Mouse (Mus musculus) cerebellum, postnatal 10 days (tissue): ENCODE measurements at regions not wholly inside any gene's neighbourhood (a gene's known extent, or its start where the extent isn't known, plus 50 kb on each side); places are given as distances from the start of the nearest gene placed in this dataset.
"Not testable (repeated sequence)": the region's sequence is repeated elsewhere in the genome, so short reads cannot be mapped to it uniquely, and the experiment has no call there.

Experiments used
- DNase-seq, 2 experiments: peaks; one replicate each; pipeline ENCODE4 v3.0.0; 2021; ENCODE audit warnings: mixed read lengths in 2 of 2

DNA sequence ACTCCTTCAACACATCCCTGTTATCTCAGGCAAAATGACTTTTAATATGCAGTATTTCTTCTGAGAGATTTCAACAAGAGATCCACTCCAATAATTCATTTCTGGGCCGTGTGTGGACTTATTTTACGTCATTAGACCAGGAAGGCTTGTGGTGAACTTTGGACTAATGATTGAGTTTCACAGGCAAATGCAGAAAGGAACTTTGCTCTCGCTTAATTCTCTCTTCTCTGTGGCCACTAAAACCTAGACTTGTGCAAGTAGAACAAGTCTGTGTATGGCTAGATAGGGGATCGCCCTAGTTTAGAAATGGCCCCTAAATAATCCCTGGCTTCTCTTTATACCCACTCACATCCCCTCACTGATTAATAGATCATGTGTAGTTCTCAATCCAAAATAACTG is 50.6 kb upstream of the Ppp1r12a start:
- DNase-seq = no peak

GRCm38 (mm10) chr10:108110891-108111290 is 51.1 kb upstream of the Ppp1r12a start:
- DNase-seq = no peak

GRCm38 (mm10) chr10:108110197-108110596 is 51.8 kb upstream of the Ppp1r12a start:
- DNase-seq = no peak

GRCm38 (mm10) chr10:108108500-108108899 is 53.5 kb upstream of the Ppp1r12a start:
- not testable (repeated sequence) for DNase-seq

GRCm38 (mm10) chr10:108101521-108101920 is 60.5 kb upstream of the Ppp1r12a start:
- no peak for DNase-seq

DNA sequence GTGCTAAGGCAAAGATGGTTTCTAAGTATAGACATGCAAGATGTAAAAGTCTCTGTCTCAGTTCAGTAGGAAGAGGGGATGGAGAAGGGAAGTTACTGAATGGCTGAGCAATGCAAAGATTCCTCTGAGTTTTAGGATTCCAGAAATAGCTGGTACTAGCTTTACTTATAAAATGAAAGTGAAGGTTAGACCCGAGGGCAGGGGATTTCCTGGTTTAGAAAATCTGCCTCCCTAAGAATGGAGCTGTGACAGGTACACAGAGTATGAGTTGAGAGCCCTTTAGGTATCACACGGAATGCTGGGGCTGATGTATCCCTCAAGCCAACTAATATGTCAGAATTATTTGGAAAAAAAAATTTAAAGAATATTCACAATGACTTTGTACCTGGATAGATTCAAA is 69.0 kb upstream of the Ppp1r12a start:
- no peak for DNase-seq

GRCm38 (mm10) chr10:108089375-108089981 is 72.5 kb upstream of the Ppp1r12a start:
- peak; percentile 29 to 46 for DNase-seq

DNA sequence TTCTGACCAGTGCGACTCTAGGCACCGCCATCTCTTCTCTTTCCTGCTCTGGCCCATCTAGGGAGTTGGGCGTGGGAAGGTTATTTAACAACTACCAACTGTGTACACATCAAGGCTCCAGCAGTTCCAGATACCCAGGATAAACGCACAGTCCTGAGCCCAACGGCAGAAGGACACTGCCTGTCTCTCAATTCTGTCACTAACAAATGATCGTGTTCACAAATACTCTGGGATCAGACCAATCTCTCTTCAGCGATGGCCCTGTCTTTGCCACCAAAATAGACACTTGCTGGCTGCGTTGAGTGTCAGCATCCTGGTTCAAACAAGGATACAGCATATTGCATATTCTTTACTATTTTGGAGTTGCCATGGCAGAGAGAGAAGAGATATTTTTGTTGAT is 73.1 kb upstream of the Ppp1r12a start:
- DNase-seq = no peak

GRCm38 (mm10) chr10:108088209-108088608 is 73.8 kb upstream of the Ppp1r12a start:
- DNase-seq = no peak

DNA sequence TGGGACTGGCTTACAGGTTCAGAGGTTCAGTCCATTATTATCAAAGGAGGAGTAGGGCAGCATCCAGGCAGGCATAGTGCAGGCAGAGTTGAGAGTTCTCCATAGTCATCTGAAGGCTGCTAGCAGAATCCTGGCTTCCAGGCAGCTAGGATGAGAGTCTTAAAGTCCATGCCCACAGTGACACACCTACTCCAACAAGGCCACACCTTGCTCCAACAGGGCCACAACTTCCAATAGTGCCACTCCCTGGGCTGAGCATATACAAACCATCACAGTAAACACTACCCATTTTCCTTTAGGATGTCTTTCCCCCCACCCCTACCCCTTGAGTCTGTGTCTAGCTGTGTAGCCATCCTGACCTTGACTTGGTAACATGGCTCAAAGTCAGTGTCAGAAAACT is 78.8 kb upstream of the Ppp1r12a start:
- DNase-seq = no peak

DNA sequence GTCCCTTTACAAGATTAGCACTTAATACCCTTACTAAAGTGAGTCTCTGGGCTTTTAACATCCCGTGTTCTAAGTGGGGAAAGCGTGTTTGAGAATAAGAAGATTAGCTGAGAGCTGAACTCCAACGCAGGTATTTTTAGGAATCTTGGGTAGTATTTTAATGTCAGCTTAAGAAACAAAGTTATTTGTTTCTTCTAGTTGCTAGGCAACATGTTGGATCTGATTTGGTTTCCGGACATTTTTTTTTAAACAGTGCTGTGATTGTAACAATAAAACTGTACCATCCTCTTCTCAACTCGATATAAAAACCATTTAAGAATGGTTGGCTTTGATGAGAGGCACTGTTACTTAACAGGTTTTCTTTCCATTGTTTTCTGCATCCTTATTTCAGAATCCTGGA is 86.8 kb upstream of the Ppp1r12a start:
- no peak for DNase-seq

DNA sequence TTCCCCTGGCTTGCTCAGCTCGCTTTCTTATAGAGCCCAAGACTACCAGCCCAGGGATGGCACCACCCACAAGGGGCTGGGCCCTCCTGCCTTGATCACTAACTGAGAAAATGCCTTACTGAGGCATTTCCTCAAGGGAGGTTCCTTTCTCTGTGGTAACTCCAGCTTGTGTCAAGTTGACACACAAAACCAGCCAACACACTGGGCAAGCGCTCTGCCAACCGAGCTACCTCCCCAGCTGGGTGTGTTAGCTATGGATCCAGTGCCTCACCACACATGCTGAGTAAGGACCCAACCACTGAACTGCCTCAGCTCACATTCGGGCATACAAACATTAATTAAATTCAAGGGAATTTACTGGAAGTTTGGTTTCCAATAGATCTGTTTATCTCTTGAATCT is 88.2 kb upstream of the Ppp1r12a start:
- DNase-seq = no peak

GRCm38 (mm10) chr10:108072211-108072610 is 89.8 kb upstream of the Ppp1r12a start:
- DNase-seq = no peak

DNA sequence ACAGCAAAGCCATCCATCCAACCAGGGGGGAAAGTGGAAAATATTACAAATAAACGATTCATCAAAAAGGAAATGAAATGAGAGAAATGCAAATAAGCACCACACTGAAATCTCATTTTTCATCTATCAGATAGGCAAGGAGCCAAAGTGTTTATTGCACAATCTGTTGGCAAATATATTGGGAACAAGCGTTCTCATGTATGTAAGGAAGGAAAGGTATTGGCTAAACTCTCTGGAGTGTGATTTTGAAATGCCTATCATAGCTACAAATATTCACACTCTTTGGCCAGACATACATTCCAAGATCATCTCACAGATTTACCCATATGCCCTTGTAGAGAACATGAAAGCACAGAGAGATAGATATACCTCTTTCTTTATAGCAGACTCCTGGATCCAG is 90.6 kb upstream of the Ppp1r12a start:
- no peak for DNase-seq

GRCm38 (mm10) chr10:108067723-108068122 is 94.3 kb upstream of the Ppp1r12a start:
- DNase-seq = no peak

GRCm38 (mm10) chr10:108066241-108066640 is 95.8 kb upstream of the Ppp1r12a start:
- no peak for DNase-seq

DNA sequence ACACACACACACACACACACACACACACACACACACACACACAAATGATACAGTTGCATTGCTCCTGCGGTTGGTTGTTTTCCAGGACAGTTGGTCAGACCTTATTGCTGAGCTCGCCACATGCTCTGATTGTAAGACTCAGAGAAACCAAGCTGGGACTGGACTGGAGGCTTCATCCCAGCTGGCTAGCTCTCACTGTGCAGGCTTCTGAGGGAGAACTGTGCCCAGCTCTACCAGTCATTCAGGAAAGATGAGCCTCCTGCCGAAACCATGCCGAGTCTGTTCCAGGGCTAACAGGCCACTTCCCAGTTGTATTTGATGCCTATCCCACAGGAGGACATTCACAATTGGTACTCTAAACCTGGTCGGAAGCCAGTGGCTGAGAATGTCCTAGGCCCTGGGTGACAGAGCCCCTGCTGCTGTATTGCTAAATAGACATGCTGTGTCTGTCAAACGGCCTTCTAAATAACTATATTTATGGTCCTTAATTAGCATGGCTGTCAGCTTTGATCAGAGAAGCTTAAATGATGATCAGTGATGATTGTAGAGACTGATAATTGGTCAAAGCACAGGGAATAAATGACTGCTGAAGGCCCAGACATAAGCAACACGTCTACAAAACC is 100.1 kb upstream of the Ppp1r12a start:
- peak; percentile 60 to 65 for DNase-seq

DNA sequence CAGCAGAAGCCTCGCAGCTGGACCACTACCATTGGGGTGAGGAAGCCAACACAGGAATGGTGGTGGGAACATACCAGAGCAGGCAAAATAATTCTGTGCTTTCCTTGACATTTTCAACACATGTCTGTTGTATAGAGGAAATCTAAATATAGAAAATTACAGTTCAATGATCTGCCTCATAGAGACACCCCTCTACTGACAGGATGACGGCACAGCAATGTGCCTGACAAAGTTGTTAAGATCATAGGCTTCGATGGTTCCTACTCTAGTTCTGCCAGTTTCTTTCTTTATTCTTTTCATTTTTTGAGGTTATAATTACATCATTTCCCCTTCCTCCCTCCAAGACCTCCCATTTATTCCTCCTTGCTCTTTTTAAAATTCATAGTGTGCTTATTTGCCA is 101.4 kb upstream of the Ppp1r12a start:
- peak in 1 of 2 experiments; percentile 11 for DNase-seq

DNA sequence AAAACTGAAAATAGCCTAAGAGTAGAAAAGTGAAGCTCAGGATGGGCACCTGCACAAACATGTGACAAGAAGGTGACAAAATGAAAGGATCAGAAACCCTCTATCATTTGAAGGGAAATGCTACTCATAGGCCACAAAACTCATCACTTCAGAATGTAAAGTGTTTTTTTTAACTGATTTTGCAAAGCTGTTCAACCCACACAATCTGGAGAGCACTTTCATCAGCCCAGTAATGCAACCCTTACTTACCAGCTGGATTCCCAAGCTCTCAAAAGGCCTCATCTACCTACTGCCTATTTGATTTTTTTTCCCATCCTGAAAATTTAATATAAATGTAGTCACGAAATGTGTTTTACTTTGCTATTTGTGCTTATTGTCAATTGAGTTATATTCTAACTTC is 110.4 kb upstream of the Ppp1r12a start:
- DNase-seq = no peak

DNA sequence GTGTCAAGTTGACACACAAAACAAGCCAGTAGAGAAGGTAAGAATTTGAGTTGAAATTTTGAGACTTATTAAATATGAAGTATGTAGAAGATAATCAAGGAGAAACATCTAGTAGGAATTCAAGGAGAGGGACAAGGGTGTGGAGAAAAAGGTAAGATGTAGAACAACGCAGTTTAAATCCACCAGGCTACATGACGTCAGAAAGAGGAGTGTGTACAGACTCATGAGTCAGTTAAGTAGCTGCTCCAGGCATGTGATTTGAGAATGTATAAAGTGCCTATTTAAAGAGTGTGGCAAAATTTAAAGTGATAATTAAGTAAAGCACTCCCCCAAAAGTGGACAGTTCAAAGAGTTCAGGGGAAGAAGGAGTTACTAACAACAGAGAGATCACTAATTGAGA is 113.6 kb upstream of the Ppp1r12a start:
- DNase-seq = no peak

GRCm38 (mm10) chr10:108043519-108043918 is 118.5 kb upstream of the Ppp1r12a start:
- DNase-seq = no peak

DNA sequence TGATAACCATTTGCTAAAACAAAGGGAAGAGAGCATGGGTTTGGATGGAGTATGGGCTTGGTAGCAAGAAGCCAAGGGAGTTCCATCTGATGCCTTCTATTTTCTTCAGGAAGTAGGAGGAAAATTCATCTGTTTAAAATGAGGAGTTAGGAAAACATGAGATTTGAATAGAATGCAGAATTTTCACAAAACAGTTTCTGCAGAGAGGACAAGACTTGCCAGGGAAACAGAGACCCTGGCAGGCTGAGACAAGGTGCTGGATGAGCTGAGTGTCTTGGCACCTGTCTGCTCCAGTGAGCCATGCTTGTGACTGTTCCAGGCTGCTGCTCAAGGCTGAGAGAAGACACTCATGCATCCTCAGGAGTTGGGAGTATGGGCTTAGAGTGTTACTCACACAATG is 122.0 kb upstream of the Ppp1r12a start:
- no peak for DNase-seq

GRCm38 (mm10) chr10:108036486-108037109 is 124.7 kb upstream of the Otogl start:
- DNase-seq = peak; percentile 17 to 25

DNA sequence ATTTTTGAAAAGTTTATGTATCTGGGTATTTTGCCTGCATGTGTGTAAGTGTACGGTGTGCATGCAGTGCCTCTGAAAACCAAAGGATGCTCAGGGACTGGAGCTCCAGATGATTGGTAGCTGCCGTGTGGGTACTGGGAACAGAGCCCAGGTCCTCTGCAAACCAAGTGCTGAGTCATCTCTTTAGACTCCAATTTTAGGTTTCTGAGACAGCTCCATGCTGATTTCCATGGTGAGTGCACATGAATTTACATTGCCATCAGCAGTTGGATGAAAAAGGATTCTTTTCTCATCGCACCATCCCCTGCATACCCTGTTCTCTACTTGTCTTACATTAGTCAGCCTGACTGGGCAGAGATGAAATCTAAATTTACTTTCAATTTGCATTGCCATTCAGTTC is 122.1 kb upstream of the Otogl start:
- DNase-seq = peak; percentile 18 to 23
